Mouse (Mus musculus) MN1 (cell line): Measurements from ENCODE around the gene Steap3.

Experiments
- DNase-seq: peaks from one replicate; pipeline ENCODE4 v3.0.0-alpha.2; 2016; ENCODE audit warnings: low spot score

The Steap3 gene

DNA sequence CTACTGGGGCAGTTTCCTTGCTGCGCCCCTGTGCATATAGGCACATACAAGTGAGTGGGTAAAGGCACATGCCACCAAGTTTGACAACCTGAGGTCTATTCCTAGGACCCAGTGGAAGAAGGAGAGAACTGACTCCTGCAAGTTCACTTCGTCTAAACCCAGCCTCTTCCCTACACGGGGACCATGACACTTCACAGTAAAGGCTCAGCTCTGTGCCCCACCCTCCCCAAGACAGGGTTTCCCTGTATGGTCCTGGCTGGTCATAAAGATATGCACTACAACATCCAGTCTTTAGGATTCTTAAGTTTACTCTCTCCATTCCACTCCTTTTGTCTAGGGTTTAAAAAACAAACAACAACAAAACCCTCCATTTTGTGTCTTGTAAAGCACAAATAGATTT, 21.9 kb downstream of the Steap3 start:
- DNase-seq, result no peak

DNA sequence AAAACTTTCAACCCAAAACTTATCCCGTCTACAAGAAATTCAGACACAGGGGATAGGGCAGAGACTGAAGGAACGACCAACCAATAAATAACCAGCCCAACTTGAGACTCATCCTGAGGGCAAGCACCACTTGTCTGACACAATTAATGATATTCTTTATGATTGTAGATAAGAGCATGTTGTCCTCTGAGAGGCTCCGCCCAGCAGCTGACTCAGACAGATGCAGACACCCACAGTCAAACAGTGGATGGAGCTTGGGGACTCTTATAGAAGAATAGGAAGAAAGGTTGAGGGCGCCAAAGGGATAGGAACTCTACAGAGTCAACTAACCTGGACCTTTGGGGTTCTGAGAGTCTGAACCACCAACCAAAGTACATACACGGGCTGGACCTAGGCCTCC, 22.7 kb downstream of the Steap3 start:
- DNase-seq, result no peak

GRCm38 (mm10) chr1:120248156-120248555, 24.3 kb downstream of the Steap3 start:
- no peak for DNase-seq

DNA sequence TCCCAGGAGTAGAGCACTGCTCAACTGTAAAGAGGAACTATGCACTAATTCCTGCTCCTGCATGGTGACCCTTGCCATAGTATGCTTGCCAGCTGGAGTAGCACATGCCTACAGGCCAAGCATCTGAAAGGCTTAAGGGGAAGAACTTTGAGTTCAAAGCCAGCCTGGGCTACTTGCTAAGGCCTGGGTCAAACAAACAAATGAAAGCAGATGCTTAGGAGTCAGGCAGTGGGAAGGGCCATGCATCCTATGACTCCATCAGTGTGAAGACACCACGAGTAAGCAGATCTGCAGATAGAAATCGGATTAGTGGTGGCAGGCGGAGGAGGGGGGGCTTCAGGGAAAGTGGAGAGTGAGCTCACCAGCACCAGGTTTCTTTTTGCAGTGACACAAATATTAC, 25.2 kb downstream of the Steap3 start:
- DNase-seq, result no peak

DNA sequence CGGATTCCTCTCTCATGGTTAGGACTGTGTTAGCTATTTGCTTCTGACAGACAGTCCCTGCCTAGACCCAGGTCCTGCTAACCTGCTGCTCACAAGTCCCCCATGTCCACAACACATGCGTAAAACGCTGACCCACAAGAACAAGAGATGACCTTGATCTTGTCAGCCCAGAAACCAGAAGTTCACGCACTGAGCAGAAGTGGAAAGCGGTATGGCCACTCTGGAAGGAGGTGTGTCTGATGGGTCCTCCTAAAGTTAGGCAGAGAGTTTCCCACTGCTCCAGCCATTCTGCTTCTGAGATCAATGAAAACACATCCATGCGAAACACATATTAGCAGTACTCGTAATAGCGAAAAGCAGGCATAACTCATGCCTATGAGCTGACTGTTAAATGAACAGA, 25.6 kb downstream of the Steap3 start:
- DNase-seq, result no peak

GRCm38 (mm10) chr1:120245661-120246131, 26.8 kb downstream of the Steap3 start:
- DNase-seq, result no peak

GRCm38 (mm10) chr1:120244646-120245045, 27.9 kb downstream of the Steap3 start:
- DNase-seq, result no peak

DNA sequence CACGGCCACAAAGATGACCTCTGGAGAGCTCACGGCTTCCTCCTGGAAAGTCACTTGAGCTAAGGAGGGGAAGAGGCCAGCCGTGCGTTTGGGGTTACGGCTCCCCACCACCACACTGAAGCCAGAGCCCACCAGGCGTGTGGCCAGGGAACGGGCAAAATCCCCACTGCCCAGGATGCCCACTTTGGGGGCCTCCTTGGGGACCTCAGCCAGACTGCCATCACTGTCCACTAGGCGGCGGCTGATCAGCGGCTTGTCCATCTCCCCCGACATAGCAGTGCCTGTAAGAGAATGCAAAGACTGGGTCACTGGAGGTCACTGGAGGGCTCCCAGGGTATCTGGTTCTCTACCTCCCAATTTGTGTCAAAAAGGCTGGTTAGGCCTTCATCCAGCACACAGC, 28.5 kb downstream of the Steap3 start:
- no peak for DNase-seq

DNA sequence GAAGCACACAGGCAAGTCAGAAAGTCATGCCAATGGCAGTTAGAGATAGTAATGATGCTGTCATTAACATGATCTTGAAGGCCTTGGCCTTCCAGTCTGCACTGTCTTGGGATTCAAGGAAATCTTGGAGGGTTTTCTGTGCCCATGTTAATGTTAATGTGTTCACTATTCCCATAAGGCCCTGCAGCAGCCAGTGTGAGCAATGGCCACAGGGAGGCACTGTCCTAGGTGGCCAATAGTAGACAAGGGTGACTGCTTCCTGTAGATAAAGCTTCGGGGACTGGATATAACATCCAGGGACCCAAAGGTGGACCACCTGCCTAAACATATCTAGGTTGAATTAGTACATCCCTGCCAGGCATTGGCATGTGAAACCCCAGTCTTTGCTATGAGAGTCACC, 35.4 kb downstream of the Steap3 start:
- no peak for DNase-seq

DNA sequence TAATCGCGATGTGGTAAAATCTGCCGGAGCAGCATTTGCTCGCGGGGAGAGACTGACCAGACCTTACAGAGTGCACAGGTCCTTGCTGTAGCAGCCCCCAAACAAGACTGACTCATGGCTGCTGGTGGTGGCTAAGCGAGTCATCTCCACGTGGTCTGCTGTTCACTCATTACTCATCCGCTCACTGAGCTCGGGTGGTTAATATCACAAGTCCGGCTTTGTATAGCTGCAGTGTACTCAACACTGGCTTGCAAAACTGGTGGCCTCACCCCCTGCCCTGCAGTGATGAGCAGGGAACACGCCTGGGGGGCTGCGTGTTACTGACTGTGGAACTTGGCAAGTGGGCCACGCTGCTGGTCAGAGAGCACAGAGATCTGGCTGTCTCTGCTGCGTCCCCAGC, 36.1 kb downstream of the Steap3 start:
- DNase-seq, result no peak

DNA sequence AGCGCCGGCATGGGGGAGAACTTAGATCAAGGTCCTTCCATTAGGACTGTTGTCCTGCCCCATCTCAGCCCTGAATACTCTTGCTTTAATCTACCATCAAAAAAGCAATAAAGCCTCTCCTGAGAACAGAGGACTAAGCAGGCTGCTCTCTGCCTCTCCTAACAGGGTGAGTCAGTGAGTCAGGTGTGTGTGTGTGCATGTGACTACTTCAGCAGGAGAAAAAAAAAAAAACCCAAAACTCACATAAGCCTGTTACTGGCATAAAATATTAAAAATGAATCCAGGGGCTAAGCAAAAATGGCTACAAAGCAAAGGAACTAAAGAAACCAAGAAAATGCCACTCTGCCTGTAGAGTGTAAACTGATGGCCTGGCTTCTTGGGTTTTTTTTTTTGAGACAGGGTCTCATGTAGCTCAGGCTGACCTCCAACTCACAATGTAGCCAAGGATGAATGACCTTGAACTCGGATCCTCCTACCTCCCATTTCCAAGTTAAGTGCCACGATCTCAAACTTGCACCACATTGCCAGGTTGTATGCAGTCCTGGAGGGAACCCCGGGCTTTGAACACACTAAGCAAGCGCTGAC, 36.8 kb downstream of the Steap3 start:
- DNase-seq, result no peak

- no peak for DNase-seq
These were observed 40.3 kb downstream of the Steap3 start for GRCm38 (mm10) chr1:120232170-120232569.

GRCm38 (mm10) chr1:120231334-120231733, 41.2 kb downstream of the Steap3 start:
- DNase-seq, result no peak

GRCm38 (mm10) chr1:120229723-120230471, 42.6 kb downstream of the Steap3 start:
- DNase-seq, result no peak

GRCm38 (mm10) chr1:120223613-120224012, 48.9 kb downstream of the Steap3 start:
- no peak for DNase-seq

GRCm38 (mm10) chr1:120221285-120221684, 51.2 kb downstream of the Steap3 start:
- no peak for DNase-seq

- DNase-seq, result no peak
These were observed 51.7 kb downstream of the Steap3 start for GRCm38 (mm10) chr1:120220841-120221240.

DNA sequence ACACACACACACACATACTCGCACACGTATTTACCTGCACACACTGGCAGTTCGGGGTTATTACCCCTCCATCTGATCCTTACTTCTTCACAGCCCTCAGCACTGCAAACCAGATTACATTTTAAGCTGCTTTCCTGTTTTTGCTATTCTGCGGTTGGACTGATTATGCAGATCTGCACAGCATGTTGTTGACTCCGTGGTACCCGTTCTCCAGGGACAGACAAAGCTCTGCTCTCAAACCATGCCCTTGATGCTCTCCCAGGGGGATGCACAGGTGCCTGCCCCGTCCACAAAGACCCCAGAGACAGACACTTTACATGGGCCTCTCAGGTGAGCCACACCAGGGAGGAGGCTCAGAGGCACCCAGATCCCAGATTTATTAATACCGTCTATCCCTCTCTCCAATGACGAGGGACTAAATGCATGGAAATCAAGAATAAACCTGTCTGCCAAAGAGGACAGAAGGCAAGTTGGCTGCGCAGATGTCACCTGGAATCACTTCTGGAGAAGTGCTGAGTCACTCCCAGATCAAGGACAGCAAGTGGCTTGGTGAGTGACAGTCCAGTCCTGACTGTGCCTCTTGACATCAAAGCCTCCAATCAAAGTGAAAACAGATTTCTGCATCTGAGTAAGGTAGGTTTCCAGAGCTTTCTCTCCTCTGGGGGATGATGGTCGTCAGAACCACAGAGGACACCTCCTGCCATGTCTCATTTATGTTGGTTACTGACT, 63.8 kb downstream of the Steap3 start:
- no peak for DNase-seq

DNA sequence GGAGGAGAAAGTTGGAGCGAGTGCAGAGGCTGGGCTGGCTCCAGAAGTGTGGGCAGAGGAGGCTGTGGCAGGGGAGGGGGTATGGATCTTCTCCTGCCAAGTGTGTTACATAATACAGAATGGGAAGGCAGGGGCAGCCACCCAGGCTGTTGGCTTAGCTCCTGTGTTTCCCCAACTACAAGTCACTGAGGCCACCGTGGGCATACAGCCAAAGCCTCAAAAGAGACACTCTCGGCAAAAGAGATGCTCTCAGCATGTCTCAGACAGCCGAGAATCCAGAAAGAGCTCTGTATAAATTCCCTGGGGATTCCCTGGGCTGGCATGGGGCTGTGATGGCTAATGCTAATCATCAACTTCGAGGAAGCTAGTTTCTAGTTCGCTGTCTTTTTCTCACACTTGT, 64.9 kb downstream of the Steap3 start:
- DNase-seq, result no peak

DNA sequence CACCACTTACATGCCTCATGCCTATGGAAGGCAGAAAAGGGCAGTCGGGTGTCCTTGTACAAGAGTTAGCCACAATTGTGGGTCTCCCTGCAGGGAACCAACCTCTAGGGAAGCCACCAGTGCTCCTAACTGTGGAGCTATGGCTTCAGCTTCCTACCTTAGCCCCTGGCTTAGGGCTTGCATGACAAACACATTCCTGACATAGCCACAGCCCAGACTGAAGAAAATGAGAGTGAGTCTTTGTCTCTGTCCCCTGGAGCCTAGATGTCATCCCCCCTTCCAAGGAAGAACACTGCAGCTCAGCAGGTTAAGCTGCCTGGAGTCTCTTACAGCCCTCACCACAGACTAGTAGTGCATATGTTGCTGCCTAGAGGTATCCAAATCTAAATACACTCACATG, 67.7 kb downstream of the Steap3 start:
- no peak for DNase-seq

DNA sequence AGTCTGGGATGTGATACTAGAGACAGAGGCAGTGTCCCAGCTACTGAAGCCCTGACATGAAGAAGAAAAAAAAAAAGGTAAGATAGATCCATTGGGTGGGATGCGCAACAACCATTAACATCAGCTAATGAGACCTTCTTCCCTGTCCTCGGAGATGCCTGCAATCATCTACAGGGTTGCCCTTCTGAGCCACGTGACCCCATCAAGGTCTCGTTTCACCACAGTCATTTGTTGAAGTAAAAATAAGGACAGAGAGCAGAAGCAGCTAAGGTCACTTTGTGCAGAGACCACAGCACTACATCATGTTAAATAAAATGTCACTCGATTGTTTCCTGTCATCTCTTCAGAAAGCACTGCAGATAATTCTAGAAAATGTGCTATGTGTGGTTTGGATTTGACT, 68.7 kb downstream of the Steap3 start:
- DNase-seq, result no peak

DNA sequence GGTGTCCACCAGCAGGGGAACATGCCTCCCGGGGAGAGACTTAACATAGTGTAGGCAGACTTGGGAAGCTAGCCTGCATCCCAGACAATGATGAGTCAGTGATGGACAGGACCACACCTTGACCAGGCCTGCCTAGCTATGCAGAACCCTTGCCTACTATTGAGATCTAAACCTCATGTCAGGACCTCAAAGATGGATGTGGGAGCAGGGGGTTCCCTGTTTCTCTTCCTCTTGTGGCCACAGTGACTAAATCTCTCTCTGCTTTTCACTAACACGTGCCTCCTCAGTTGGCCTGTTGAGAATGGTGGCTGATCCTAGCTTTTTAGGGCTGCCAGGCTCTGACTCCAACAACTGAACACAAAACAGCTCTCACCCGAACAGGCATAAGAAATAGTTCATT, 70.0 kb downstream of the Steap3 start:
- no peak for DNase-seq

GRCm38 (mm10) chr1:120198942-120199341, 73.6 kb downstream of the Steap3 start:
- DNase-seq, result no peak
